Mouse (Mus musculus) bone marrow, adult 2 months (tissue): ENCODE results near the gene Tsc2. TPM values are rescaled to one million over a fixed set of nuclear protein-coding genes. Genes with fewer than 3 reads are reported as not detected.

Experiments used
- H3K27ac ChIP-seq: fragments of 200-500 bp; 2 replicates; pipeline ENCODE4 v1.5.1; 2012; ENCODE audit warnings: low read depth, mild to moderate bottlenecking, control low read depth, inconsistent platforms, low read length; ENCODE audit not compliant: control insufficient read depth, poor library complexity, insufficient read depth
- H3K4me1 ChIP-seq: fragments of 200-500 bp; 2 replicates; pipeline ENCODE4 v1.6.1; 2011; ENCODE audit warnings: low read length; ENCODE audit not compliant: control insufficient read depth, insufficient read depth
- H3K4me3 ChIP-seq: fragments of 200-500 bp; replicated peaks from 2 replicates; pipeline ENCODE3; 2011; ENCODE audit warnings: mild to moderate bottlenecking, low read depth, low read length, control low read depth; ENCODE audit not compliant: control insufficient read depth
- CTCF ChIP-seq: fragments of 200-500 bp; IDR thresholded peaks from 2 replicates; pipeline ENCODE4 v1.5.1; 2011; ENCODE audit warnings: low read length, control low read depth; ENCODE audit not compliant: control insufficient read depth, insufficient read depth
- POLR2A ChIP-seq: fragments of 200-500 bp; IDR thresholded peaks from 2 replicates; pipeline ENCODE4 v1.6.1; 2011; ENCODE audit warnings: low read depth, mild to moderate bottlenecking, control low read depth, low read length, borderline replicate concordance; ENCODE audit not compliant: control insufficient read depth
- WGBS: fragments of 180-500 bp; shearing (Covaris S2); methylation state at CpG from one replicate; pipeline ENCODE4 v1.1.7; 2018; 5-methylcytosine and 5-hydroxymethylcytosine counted together
- polyA plus RNA-seq: library from polyadenylated mRNA; stranded (reverse); fragments of >200 nt; gene quantifications from 2 replicates; pipeline ENCODE4 v1.2.4, GENCODE M21; 2011; ENCODE audit warnings: low replicate concordance; ENCODE audit not compliant: missing spikeins, insufficient read depth, insufficient read length

The Tsc2 gene
- polyA plus RNA-seq, 1 experiment = 92.1 TPM

GRCm38 (mm10) chr17:24617561-24618194 is 14.8 kb downstream of the Tsc2 start:
- TF ChIP-seq CTCF (no peak), POLR2A (no peak)
- WGBS = 47% methylated on average over 14 of the region's 14 CpGs
- Histone ChIP-seq H3K27ac (peak overlapping the region; percentile 49), H3K4me3 (no peak overlapping the region), H3K4me1 (peaks cover 1% of the 10 kb centered on the region; the same call in 1 of the 2 replicates)

- no peak overlapping the region for H3K4me3 ChIP-seq
- 8% methylated on average over 2 of the region's 2 CpGs for WGBS
- H3K4me1 ChIP-seq = no peaks in the 10 kb centered on the region; the same call in 1 of the 2 replicates
- no peak overlapping the region for H3K27ac ChIP-seq
- no peak for TF ChIP-seq POLR2A
- no peak for TF ChIP-seq CTCF
These were observed 21.7 kb downstream of the Tsc2 start for GRCm38 (mm10) chr17:24610711-24611110.

GRCm38 (mm10) chr17:24608874-24609273 is 23.6 kb downstream of the Tsc2 start:
- Histone ChIP-seq H3K4me1 (no peaks in the 10 kb centered on the region; the same call in 1 of the 2 replicates), H3K4me3 (no peak overlapping the region), H3K27ac (peak overlapping the region; percentile 29)
- WGBS = 58% methylated on average over 8 of the region's 8 CpGs
- TF ChIP-seq POLR2A = 0 out of 2 replicates have a peak, but pooled peaks have one; percentile 28
- TF ChIP-seq CTCF = no peak

- Histone ChIP-seq H3K4me1 (no peaks in the 10 kb centered on the region; the same call in 1 of the 2 replicates), H3K27ac (peak overlapping the region; percentile 29)
- TF ChIP-seq POLR2A (no peak), CTCF (no peak)
These were observed 24.1 kb downstream of the Tsc2 start for GRCm38 (mm10) chr17:24608370-24608769.

GRCm38 (mm10) chr17:24604557-24604956 is 27.9 kb downstream of the Tsc2 start:
- TF ChIP-seq POLR2A (no peak), CTCF (no peak)
- no peaks in the 10 kb centered on the region; the same call in 1 of the 2 replicates for H3K4me1 ChIP-seq
- H3K4me3 ChIP-seq = no peak overlapping the region
- WGBS = 89% methylated on average over 3 of the region's 3 CpGs
- no peak overlapping the region for H3K27ac ChIP-seq

More at GRCm38 (mm10) chr17:24608370-24608769, 24.1 kb downstream of the Tsc2 start:
- 69% methylated on average over 4 of the region's 4 CpGs for WGBS
- H3K4me3 ChIP-seq = no peak overlapping the region

- Histone ChIP-seq H3K27ac (no peak overlapping the region), H3K4me3 (no peak overlapping the region), H3K4me1 (no peaks in the 10 kb centered on the region; the same call in 1 of the 2 replicates)
- TF ChIP-seq POLR2A = no peak
- no peak for TF ChIP-seq CTCF
- 60% methylated on average over 8 of the region's 8 CpGs for WGBS
These were observed 28.5 kb downstream of the Tsc2 start for GRCm38 (mm10) chr17:24603961-24604360.

- TF ChIP-seq CTCF (no peak), POLR2A (no peak)
- Histone ChIP-seq H3K4me3 (no peak overlapping the region), H3K27ac (no peak overlapping the region), H3K4me1 (no peaks in the 10 kb centered on the region)
- WGBS = 94% methylated on average over 4 of the region's 4 CpGs
These were observed 31.9 kb downstream of the Tsc2 start for GRCm38 (mm10) chr17:24600502-24600901.

GRCm38 (mm10) chr17:24597989-24598388 is 34.4 kb downstream of the Tsc2 start:
- no peak for TF ChIP-seq POLR2A
- Histone ChIP-seq H3K4me3 (no peak overlapping the region), H3K27ac (no peak overlapping the region), H3K4me1 (no peaks in the 10 kb centered on the region)
- 85% methylated on average over 3 of the region's 3 CpGs for WGBS
